Mouse (Mus musculus) skeletal muscle tissue, postnatal 0 days (tissue): ENCODE data around the gene Dnah5. TPM values are rescaled to one million over a fixed set of nuclear protein-coding genes. Genes with fewer than 3 reads are reported as not detected.

ENCODE experiments used
- polyA plus RNA-seq: library from polyadenylated mRNA; unstranded; fragments of >200 nt; fragmentation: Nextera tagmentation; extraction: Ambion mirVana; gene quantifications from 2 replicates; pipeline ENCODE4 v1.2.1, GENCODE M21; 2015

Dnah5 gene
- polyA plus RNA-seq, result 0.01 TPM in 1 of 2 replicates, not detected in the other

GRCm38 (mm10) chr15:28203111-28204075 lies at the start of gene Dnah5:
Dnah5 (plus strand) TSS chr15:28203752.

Other genes with a start within 250 kb of the Dnah5 start
- 26.5 and 29.3 TPM in 2 replicates for gene Trio, start 177.9 kb upstream of the Dnah5 start, polyA plus RNA-seq